Mouse (Mus musculus): ENCODE measurements around the gene Mzf1.

DNA sequence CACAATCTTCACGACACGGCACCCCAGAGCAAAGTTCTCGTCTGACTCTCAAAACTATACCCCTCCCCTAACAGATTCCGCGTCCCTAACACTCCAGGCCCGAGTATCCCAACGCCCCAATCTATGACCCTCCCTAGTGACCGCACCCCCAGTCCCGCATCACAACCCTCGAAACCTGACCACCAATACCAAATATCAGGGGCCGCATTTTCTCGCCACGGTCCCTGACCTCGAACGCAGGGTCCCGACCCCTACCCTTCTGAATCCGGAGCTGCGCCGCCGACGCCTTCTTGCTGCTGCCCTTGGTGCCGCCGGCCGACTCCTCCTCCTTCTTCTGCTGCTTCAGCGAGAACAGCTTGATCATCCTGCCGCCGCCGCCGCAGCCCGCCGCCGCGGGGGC is 17.2 kb downstream of the Mzf1 start:
- TF ChIP-seq CTCF (IDR thresholded peaks at IDR 0.05; ENCODE audit: low read depth, low read length) (no peak), GATA1 (IDR thresholded peaks at IDR 0.05; ENCODE audit: borderline replicate concordance, low read length) (no peak), TAL1 (conservative IDR thresholded peaks at IDR 0.05; ENCODE audit: low read depth, low read length) (no peak)
